Mouse (Mus musculus) midbrain, embryonic 15.5 days (tissue): ENCODE results near the gene Pdcd5. TPM values are rescaled to one million over a fixed set of nuclear protein-coding genes. Genes with fewer than 3 reads are reported as not detected.

Experiments
- polyA plus RNA-seq: library from polyadenylated mRNA; unstranded; fragments of >200 nt; fragmentation: Nextera tagmentation; extraction: Ambion mirVana; gene quantifications from 2 replicates; pipeline ENCODE4 v1.2.1, GENCODE M21; 2015

Pdcd5 gene
- polyA plus RNA-seq, 1 experiment from 2014 or later, result 241 TPM

Other genes with a start within 250 kb of the Pdcd5 start
- 0.12 and 0.13 TPM in 2 replicates for gene Slc7a9, start 198.7 kb downstream of the Pdcd5 start, polyA plus RNA-seq
- 0.36 and 0.37 TPM in 2 replicates for gene Tdrd12, start 109.8 kb downstream of the Pdcd5 start, polyA plus RNA-seq
- 87.3 and 91.5 TPM in 2 replicates for gene Nudt19, start 91.2 kb downstream of the Pdcd5 start, polyA plus RNA-seq
- gene Rgs9bp, start 61.9 kb downstream of the Pdcd5 start, polyA plus RNA-seq, result 0.04 TPM in 1 of 2 replicates, not detected in the other
- 18.9 and 19.0 TPM in 2 replicates for gene Ankrd27, start 61.3 kb downstream of the Pdcd5 start, polyA plus RNA-seq
- gene Dpy19l3, start 106.9 kb upstream of the Pdcd5 start, polyA plus RNA-seq, result 39.6 and 42.3 TPM in 2 replicates
- 14.7 and 16.0 TPM in 2 replicates for gene Zfp507, start 155.5 kb upstream of the Pdcd5 start, polyA plus RNA-seq